Mouse (Mus musculus): Measurements from ENCODE around the gene Fam193b. TPM values are rescaled to one million over a fixed set of nuclear protein-coding genes. Genes with fewer than 3 reads are reported as not detected.
A peak's percentile ranks its signal among the peaks of the same experiment; 100 is the strongest.

Fam193b gene
- polyA plus RNA-seq, 1 experiment from 2014 or later, result 39.6 TPM

- ATAC-seq (ENCODE audit: insufficient number of reproducible peaks, insufficient read depth, low FRiP score, low read depth), result no peak
- WGBS, result 89% methylated on average over 6 of the region's 6 CpGs
- H3K4me3 ChIP-seq (ENCODE audit: low read depth, low read length), result no peak overlapping the region
Observed at GRCm38 (mm10) chr13:55544792-55545191, 26.1 kb downstream of the Fam193b start.

DNA sequence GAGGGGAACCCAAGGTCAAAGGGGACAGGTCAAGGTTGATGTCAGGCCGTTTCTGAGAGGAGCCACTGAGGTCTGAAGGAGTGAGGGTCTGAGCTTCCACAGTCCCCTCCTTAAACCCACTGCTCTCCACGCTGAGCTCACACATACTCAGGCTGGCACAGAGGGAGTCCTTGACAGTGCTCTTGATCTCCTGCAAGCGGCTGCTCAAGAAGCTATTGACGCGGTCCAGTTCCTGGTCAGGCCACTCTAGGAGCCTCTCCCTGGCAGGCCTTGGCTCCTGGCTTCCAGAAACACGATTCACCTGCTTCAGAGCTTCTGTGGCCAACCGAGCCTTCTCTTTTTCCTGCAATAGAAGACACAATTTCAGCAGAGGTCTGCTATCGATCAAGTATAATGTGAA is 27.5 kb downstream of the Fam193b start:
- no peak overlapping the region for H3K4me3 ChIP-seq (ENCODE audit: low read depth, low read length)
- peaks cover 92% of the 10 kb centered on the region for H3K36me3 ChIP-seq (ENCODE audit: control insufficient read depth, insufficient read depth, low read length)
- H3K4me1 ChIP-seq (ENCODE audit: control insufficient read depth, insufficient read depth, low read length), result no peaks in the 10 kb centered on the region
- no peaks in the 10 kb centered on the region for H3K9me3 ChIP-seq (ENCODE audit: control insufficient read depth, low read depth, low read length)
- ATAC-seq (ENCODE audit: insufficient number of reproducible peaks, insufficient read depth, low FRiP score, low read depth), result no peak
- no peak overlapping the region for H3K9ac ChIP-seq (replicated peaks; ENCODE audit: low read depth, low read length)
- no peak overlapping the region for H3K27ac ChIP-seq (ENCODE audit: low read length)
- H3K27me3 ChIP-seq (ENCODE audit: control insufficient read depth, insufficient read depth, low read length), result no peaks in the 10 kb centered on the region
- 87% methylated on average over 8 of the region's 8 CpGs for WGBS
- no peak overlapping the region for H3K4me2 ChIP-seq (replicated peaks; ENCODE audit: low read depth, low read length)

More at GRCm38 (mm10) chr13:55544792-55545191, 26.1 kb downstream of the Fam193b start:
- H3K9me3 ChIP-seq (ENCODE audit: control insufficient read depth, low read depth, low read length), result no peaks in the 10 kb centered on the region
- no peaks in the 10 kb centered on the region for H3K4me1 ChIP-seq (ENCODE audit: control insufficient read depth, insufficient read depth, low read length)
- H3K9ac ChIP-seq (replicated peaks; ENCODE audit: low read depth, low read length), result no peak overlapping the region
- H3K27ac ChIP-seq (ENCODE audit: low read length), result no peak overlapping the region
- peaks cover 85% of the 10 kb centered on the region for H3K36me3 ChIP-seq (ENCODE audit: control insufficient read depth, insufficient read depth, low read length)
- no peaks in the 10 kb centered on the region for H3K27me3 ChIP-seq (ENCODE audit: control insufficient read depth, insufficient read depth, low read length)
- no peak overlapping the region for H3K4me2 ChIP-seq (replicated peaks; ENCODE audit: low read depth, low read length)

DNA sequence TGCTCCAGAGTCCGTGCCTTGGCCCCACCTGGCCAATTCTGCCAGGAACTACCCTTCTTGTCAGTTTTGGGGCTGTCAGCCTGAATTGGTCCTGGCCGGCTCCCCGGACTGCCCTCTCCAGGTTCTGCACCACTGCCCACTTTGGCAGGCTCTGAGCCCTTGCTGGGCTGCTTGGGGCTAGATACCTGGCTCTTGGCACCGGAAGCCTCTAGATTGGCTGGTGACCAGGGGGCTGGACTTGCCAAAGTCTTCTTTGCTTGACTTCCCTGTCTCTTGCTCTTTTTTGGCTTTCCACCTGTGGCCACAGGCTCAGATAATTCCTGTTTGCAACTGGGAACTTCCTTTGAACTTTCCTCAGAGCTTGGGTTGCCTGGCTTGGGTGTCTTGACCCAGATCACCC is 28.0 kb downstream of the Fam193b start:
- Histone ChIP-seq H3K36me3 (ENCODE audit: control insufficient read depth, insufficient read depth, low read length) (peaks cover 90% of the 10 kb centered on the region), H3K9me3 (ENCODE audit: control insufficient read depth, low read depth, low read length) (no peaks in the 10 kb centered on the region), H3K4me1 (ENCODE audit: control insufficient read depth, insufficient read depth, low read length) (no peaks in the 10 kb centered on the region), H3K4me2 (replicated peaks; ENCODE audit: low read depth, low read length) (no peak overlapping the region), H3K4me3 (ENCODE audit: low read depth, low read length) (no peak overlapping the region), H3K27me3 (ENCODE audit: control insufficient read depth, insufficient read depth, low read length) (no peaks in the 10 kb centered on the region), H3K9ac (replicated peaks; ENCODE audit: low read depth, low read length) (no peak overlapping the region), H3K27ac (ENCODE audit: low read length) (no peak overlapping the region)
- ATAC-seq (ENCODE audit: insufficient number of reproducible peaks, insufficient read depth, low FRiP score, low read depth), result no peak
- 99% methylated on average over 4 of the region's 4 CpGs for WGBS

GRCm38 (mm10) chr13:55540933-55541332 is 30.0 kb downstream of the Fam193b start:
- Histone ChIP-seq H3K36me3 (ENCODE audit: control insufficient read depth, insufficient read depth, low read length) (peaks cover 73% of the 10 kb centered on the region), H3K27me3 (ENCODE audit: control insufficient read depth, insufficient read depth, low read length) (no peaks in the 10 kb centered on the region), H3K9ac (replicated peaks; ENCODE audit: low read depth, low read length) (no peak overlapping the region), H3K4me1 (ENCODE audit: control insufficient read depth, insufficient read depth, low read length) (peaks cover 3% of the 10 kb centered on the region; the same call in 1 of the 2 replicates), H3K4me3 (ENCODE audit: low read depth, low read length) (no peak overlapping the region), H3K27ac (ENCODE audit: low read length) (no peak overlapping the region), H3K9me3 (ENCODE audit: control insufficient read depth, low read depth, low read length) (no peaks in the 10 kb centered on the region), H3K4me2 (replicated peaks; ENCODE audit: low read depth, low read length) (no peak overlapping the region)
- ATAC-seq (ENCODE audit: insufficient number of reproducible peaks, insufficient read depth, low FRiP score, low read depth), result no peak
- 84% methylated on average over 2 of the region's 2 CpGs for WGBS

DNA sequence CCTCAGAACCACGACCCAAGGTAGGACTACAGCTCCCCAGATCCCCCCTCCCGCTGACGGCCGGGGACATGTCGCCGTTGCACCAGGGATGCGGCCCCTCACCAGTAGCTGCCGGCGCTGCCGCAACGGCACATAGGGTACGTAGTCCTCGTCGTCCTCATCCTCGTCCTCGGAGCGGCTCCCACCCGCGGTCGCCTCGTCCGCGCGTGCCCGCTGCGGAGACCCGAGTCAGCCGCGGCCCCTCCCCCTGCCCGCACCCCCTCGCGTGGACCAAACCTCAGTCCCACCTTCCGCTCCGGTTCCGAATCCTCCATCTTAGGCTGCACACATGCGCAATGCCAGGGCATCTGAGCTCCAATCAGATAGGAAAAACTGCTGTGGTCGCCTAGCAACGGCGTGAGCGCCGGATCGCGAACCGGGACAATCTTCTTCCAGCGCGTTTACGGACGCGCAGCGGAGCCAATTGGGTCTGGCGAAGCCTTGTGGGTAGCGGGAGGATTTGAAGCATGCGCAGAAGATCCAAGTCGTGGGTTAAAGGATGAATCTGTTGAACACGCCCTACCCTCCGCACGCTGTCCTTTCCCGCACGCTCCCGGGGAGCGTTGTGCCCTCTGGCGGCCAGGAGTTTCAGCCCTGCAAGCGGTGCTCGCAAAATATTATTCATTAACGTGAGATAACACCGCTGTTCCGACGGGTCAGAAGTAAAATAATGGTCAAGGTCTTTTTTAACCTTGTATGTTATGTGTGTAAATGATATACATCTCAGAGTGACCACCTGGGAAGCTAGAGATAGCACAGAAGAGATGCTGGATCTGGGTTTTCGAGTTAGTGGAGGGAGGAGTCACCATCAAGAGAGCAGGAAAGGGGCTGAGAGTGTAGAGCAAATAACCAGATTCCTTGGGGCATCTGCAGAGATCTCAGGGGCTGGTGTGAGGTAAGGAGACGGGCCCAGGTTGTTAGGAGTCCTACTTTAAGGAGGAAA is 34.4 kb downstream of the Fam193b start, which contains the start of gene Ddx41:
Gene Ddx41, minus strand, starts transcription at position 465 of the 982 bp plus-strand sequence.
- under 1% methylated on average over 70 of the region's 70 CpGs for WGBS
- peak; percentile 97 for ATAC-seq (ENCODE audit: insufficient number of reproducible peaks, insufficient read depth, low FRiP score, low read depth)
- H3K9me3 ChIP-seq (ENCODE audit: control insufficient read depth, low read depth, low read length), result no peaks in the 10 kb centered on the region
- peak within 1 kb of the TSS; percentile 67 for H3K4me2 ChIP-seq (replicated peaks; ENCODE audit: low read depth, low read length)
- peak within 1 kb of the TSS; percentile 28; the same call in 1 of the 2 replicates for H3K27ac ChIP-seq (ENCODE audit: low read length)
- H3K36me3 ChIP-seq (ENCODE audit: control insufficient read depth, insufficient read depth, low read length), result peaks cover 65% of the 10 kb centered on the region
- H3K9ac ChIP-seq (replicated peaks; ENCODE audit: low read depth, low read length), result peak within 1 kb of the TSS; percentile 72
- H3K27me3 ChIP-seq (ENCODE audit: control insufficient read depth, insufficient read depth, low read length), result no peaks in the 10 kb centered on the region
- peaks cover 11% of the 10 kb centered on the region for H3K4me1 ChIP-seq (ENCODE audit: control insufficient read depth, insufficient read depth, low read length)
- H3K4me3 ChIP-seq (ENCODE audit: low read depth, low read length), result peak within 1 kb of the TSS; percentile 84

- Histone ChIP-seq H3K4me1 (ENCODE audit: control insufficient read depth, insufficient read depth, low read length) (peaks cover 11% of the 10 kb centered on the region), H3K4me2 (replicated peaks; ENCODE audit: low read depth, low read length) (peak overlapping the region; percentile 67), H3K9ac (replicated peaks; ENCODE audit: low read depth, low read length) (peak overlapping the region; percentile 72), H3K36me3 (ENCODE audit: control insufficient read depth, insufficient read depth, low read length) (peaks cover 63% of the 10 kb centered on the region), H3K4me3 (ENCODE audit: low read depth, low read length) (peak overlapping the region; percentile 84), H3K27me3 (ENCODE audit: control insufficient read depth, insufficient read depth, low read length) (no peaks in the 10 kb centered on the region), H3K9me3 (ENCODE audit: control insufficient read depth, low read depth, low read length) (no peaks in the 10 kb centered on the region), H3K27ac (ENCODE audit: low read length) (no peak overlapping the region)
- WGBS, result 21% methylated on average over 17 of the region's 17 CpGs
- ATAC-seq (ENCODE audit: insufficient number of reproducible peaks, insufficient read depth, low FRiP score, low read depth), result no peak
Observed at GRCm38 (mm10) chr13:55535796-55536193, 35.1 kb downstream of the Fam193b start.

- Histone ChIP-seq H3K4me1 (ENCODE audit: control insufficient read depth, insufficient read depth, low read length) (peaks cover 11% of the 10 kb centered on the region), H3K9ac (replicated peaks; ENCODE audit: low read depth, low read length) (no peak overlapping the region), H3K4me3 (ENCODE audit: low read depth, low read length) (peak overlapping the region; percentile 84), H3K4me2 (replicated peaks; ENCODE audit: low read depth, low read length) (peak overlapping the region; percentile 67), H3K27me3 (ENCODE audit: control insufficient read depth, insufficient read depth, low read length) (no peaks in the 10 kb centered on the region), H3K36me3 (ENCODE audit: control insufficient read depth, insufficient read depth, low read length) (peaks cover 63% of the 10 kb centered on the region), H3K27ac (ENCODE audit: low read length) (no peak overlapping the region), H3K9me3 (ENCODE audit: control insufficient read depth, low read depth, low read length) (no peaks in the 10 kb centered on the region)
- no peak for ATAC-seq (ENCODE audit: insufficient number of reproducible peaks, insufficient read depth, low FRiP score, low read depth)
- WGBS, result 94% methylated on average over 15 of the region's 15 CpGs
Observed at GRCm38 (mm10) chr13:55535191-55535590, 35.7 kb downstream of the Fam193b start.

GRCm38 (mm10) chr13:55529198-55529915 is 41.6 kb downstream of the Fam193b start, which contains the start of gene Dok3:
Gene Dok3 (minus strand): TSS chr13:55529296.
- ATAC-seq (ENCODE audit: insufficient number of reproducible peaks, insufficient read depth, low FRiP score, low read depth), result no peak
- 77% methylated on average over 8 of the region's 8 CpGs for WGBS
- Histone ChIP-seq H3K4me2 (replicated peaks; ENCODE audit: low read depth, low read length) (no peak within 1 kb of the TSS), H3K4me3 (ENCODE audit: low read depth, low read length) (no peak within 1 kb of the TSS), H3K27me3 (ENCODE audit: control insufficient read depth, insufficient read depth, low read length) (no peaks in the 10 kb centered on the region), H3K9me3 (ENCODE audit: control insufficient read depth, low read depth, low read length) (no peaks in the 10 kb centered on the region), H3K36me3 (ENCODE audit: control insufficient read depth, insufficient read depth, low read length) (peaks cover 49% of the 10 kb centered on the region), H3K4me1 (ENCODE audit: control insufficient read depth, insufficient read depth, low read length) (no peaks in the 10 kb centered on the region), H3K27ac (ENCODE audit: low read length) (no peak within 1 kb of the TSS), H3K9ac (replicated peaks; ENCODE audit: low read depth, low read length) (no peak within 1 kb of the TSS)

All from stomach, embryonic 14.5 days (tissue).